Mouse (Mus musculus): ENCODE measurements at regions not wholly inside any gene's neighbourhood (a gene's known extent, or its start where the extent isn't known, plus 50 kb on each side); places are given as distances from the start of the nearest gene placed in this dataset.

GRCm38 (mm10) chr13:44601024-44601423 lies 128.2 kb upstream of the Jarid2 start:
- no peak for TF ChIP-seq EP300 (IDR thresholded peaks at IDR 0.05; ENCODE audit: low read depth)
- TF ChIP-seq CTCF (IDR thresholded peaks at IDR 0.05; ENCODE audit: low read depth) = no peak
